Mouse (Mus musculus) midbrain, embryonic 13.5 days (tissue): ENCODE measurements around the gene Gm16253. TPM values are rescaled to one million over a fixed set of nuclear protein-coding genes. Genes with fewer than 3 reads are reported as not detected.

Experiments
- ATAC-seq: fragments of 200-750 bp; cut with Nextera tagmentation; 2 replicates; pipeline ENCODE4 v1.8.0; 2017; ENCODE audit warnings: mild to moderate bottlenecking, moderate TSS enrichment, moderate library complexity
- H3K27ac ChIP-seq: fragments of 300-500 bp; sonication (generic); 2 replicates; pipeline ENCODE4 v1.5.1; 2015; ENCODE audit warnings: inconsistent platforms, mild to moderate bottlenecking, moderate library complexity
- H3K27me3 ChIP-seq: fragments of 300-500 bp; sonication (generic); 2 replicates; pipeline ENCODE4 v1.6.1; 2015; ENCODE audit warnings: mild to moderate bottlenecking, inconsistent platforms
- H3K36me3 ChIP-seq: fragments of 300-500 bp; sonication (generic); 2 replicates; pipeline ENCODE4 v1.6.1; 2015; ENCODE audit warnings: mild to moderate bottlenecking, inconsistent platforms
- H3K4me1 ChIP-seq: fragments of 300-500 bp; sonication (generic); replicated peaks from 2 replicates; pipeline ENCODE4 v1.6.1; 2015; ENCODE audit warnings: inconsistent platforms
- H3K4me2 ChIP-seq: fragments of 300-500 bp; sonication (generic); replicated peaks from 2 replicates; pipeline ENCODE4 v1.6.1; 2015; ENCODE audit warnings: moderate library complexity, mild to moderate bottlenecking, inconsistent platforms
- H3K4me3 ChIP-seq: fragments of 300-500 bp; sonication (generic); replicated peaks from 2 replicates; pipeline ENCODE4 v1.5.1; 2015; ENCODE audit warnings: mild to moderate bottlenecking, inconsistent platforms
- H3K9ac ChIP-seq: fragments of 300-500 bp; sonication (generic); replicated peaks from 2 replicates; pipeline ENCODE4 v1.6.1; 2015; ENCODE audit warnings: mild to moderate bottlenecking, inconsistent platforms
- H3K9me3 ChIP-seq: fragments of 300-500 bp; sonication (generic); 2 replicates; pipeline ENCODE4 v1.6.1; 2016; ENCODE audit warnings: mild to moderate bottlenecking, inconsistent platforms
- WGBS: fragments of 180-500 bp; shearing (Covaris S2); methylation state at CpG from one replicate; pipeline ENCODE4 v1.1.7; 2015; 5-methylcytosine and 5-hydroxymethylcytosine counted together
- polyA plus RNA-seq: library from polyadenylated mRNA; unstranded; fragments of >200 nt; fragmentation: Nextera tagmentation; extraction: Ambion mirVana; gene quantifications from 2 replicates; pipeline ENCODE4 v1.2.1, GENCODE M21; 2015

Gm16253 gene
- polyA plus RNA-seq = 0.81 and 1.7 TPM in 2 replicates

DNA sequence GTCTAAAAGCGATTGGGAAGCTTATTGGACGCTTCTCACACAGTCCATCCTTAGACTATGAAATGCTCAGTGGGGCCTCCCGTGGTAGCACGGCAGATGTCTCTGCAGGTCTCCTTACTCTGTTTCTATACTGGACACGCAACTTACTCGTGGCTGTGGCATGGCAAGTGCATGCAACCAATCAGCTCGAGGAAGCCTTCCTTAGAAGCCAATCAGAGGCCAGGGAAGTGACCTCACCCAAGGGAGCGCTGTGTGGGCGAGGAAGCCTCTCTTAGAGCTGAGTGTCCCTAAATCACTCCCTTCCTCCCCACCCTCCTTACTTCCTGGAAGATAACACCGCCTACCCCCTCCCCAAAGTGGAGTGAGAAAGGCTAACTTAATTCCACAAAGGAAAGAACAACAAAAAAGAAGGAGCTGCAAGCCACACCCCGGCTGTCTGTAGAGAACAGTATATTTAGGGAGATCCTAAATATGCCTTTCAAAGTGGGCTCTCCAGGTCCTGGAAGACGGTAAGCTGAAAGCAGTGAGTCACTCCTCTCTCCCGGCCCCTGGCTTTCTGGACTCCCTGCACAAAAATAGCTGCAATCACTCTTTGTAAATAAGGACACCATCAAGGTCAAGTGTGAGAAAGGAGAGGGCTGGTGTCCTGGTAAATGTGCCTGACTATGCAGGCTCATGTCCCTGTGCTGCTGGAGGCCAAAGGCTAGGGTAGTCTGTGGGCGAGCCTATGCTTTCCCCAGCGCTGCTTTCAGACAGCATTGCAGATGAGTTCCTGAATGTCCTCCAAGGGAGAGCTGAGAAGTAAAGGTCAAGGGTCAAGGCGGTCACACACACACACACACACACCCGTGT lies at the start of gene Gm16253:
Gene Gm16253 (plus strand): TSS at position 295 of the 852 bp plus-strand sequence.
- Histone ChIP-seq H3K4me3 (no peak within 1 kb of the TSS; the same call in 1 of the 2 replicates), H3K27ac (peak within 1 kb of the TSS; percentile 66), H3K9ac (no peak within 1 kb of the TSS; the same call in 1 of the 2 replicates), H3K36me3 (no peaks in the 10 kb centered on the region), H3K9me3 (no peaks in the 10 kb centered on the region), H3K4me2 (peak within 1 kb of the TSS; percentile 41), H3K4me1 (peaks cover 20% of the 10 kb centered on the region), H3K27me3 (peaks cover 9% of the 10 kb centered on the region; the same call in 1 of the 2 replicates)
- 32% methylated on average over 17 of the region's 17 CpGs for WGBS
- ATAC-seq = peak; percentile 75

GRCm38 (mm10) chr3:96528506-96528905 lies 48.3 kb upstream of the Gm16253 start:
- peaks cover 9% of the 10 kb centered on the region for H3K4me1 ChIP-seq
- no peak overlapping the region for H3K9ac ChIP-seq
- no peak overlapping the region for H3K4me2 ChIP-seq
- no peak overlapping the region for H3K27ac ChIP-seq
- H3K36me3 ChIP-seq = no peaks in the 10 kb centered on the region
- 32% methylated on average over 9 of the region's 9 CpGs for WGBS
- H3K9me3 ChIP-seq = no peaks in the 10 kb centered on the region
- no peak overlapping the region for H3K4me3 ChIP-seq
- H3K27me3 ChIP-seq = peaks cover 37% of the 10 kb centered on the region
- no peak for ATAC-seq

GRCm38 (mm10) chr3:96532050-96532449 lies 44.7 kb upstream of the Gm16253 start:
- H3K4me2 ChIP-seq = no peak overlapping the region
- H3K27me3 ChIP-seq = peaks cover 22% of the 10 kb centered on the region
- WGBS = 72% methylated on average over 7 of the region's 7 CpGs
- no peak overlapping the region for H3K4me3 ChIP-seq
- H3K36me3 ChIP-seq = no peaks in the 10 kb centered on the region
- no peak for ATAC-seq
- no peak overlapping the region for H3K27ac ChIP-seq
- H3K9me3 ChIP-seq = no peaks in the 10 kb centered on the region
- H3K4me1 ChIP-seq = peaks cover 4% of the 10 kb centered on the region
- H3K9ac ChIP-seq = no peak overlapping the region

DNA sequence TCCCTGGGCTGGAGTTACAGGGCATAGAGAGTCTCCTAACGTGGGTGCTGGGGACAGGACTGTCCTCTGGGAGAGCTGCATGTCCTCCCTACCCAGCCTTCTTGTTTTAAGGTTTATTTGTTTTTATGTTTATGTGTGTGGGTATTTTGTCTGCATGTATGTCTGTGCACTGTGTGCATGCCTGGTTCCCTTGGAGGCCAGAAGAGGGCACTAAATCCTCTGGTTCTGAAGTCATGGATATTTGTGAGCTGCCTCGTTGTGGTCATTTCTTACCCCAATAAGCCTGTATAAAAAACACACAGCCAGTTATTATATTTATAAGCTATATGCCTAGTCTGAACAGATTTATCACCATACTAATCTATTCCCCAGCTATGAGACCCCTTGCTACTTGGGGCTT lies 42.5 kb upstream of the Gm16253 start:
- no peaks in the 10 kb centered on the region for H3K4me1 ChIP-seq
- no peaks in the 10 kb centered on the region; the same call in 1 of the 2 replicates for H3K27me3 ChIP-seq
- no peaks in the 10 kb centered on the region for H3K9me3 ChIP-seq
- no peak overlapping the region for H3K9ac ChIP-seq
- no peak overlapping the region for H3K4me2 ChIP-seq
- ATAC-seq = no peak
- H3K4me3 ChIP-seq = no peak overlapping the region
- no peaks in the 10 kb centered on the region for H3K36me3 ChIP-seq
- 55% methylated on average over 2 of the region's 2 CpGs for WGBS
- no peak overlapping the region for H3K27ac ChIP-seq

DNA sequence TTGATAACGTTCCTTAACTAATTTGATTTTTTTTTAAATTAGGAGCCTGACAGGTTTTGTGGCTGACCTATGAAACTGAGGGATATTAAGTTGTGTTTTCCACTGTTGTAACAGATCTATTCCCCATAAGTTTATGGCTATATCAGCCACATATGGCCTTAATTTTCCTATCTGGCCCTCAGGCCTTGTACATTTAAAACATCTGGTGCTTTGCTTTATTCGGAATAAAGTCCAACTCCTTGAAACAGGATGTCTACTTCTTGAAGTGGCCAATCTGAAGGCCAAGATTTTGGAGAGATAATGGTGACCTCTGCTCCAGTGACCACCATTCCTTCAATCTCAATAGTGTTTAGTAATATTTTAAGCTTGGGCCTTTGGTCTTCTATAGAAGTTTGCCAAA lies 37.5 kb upstream of the Gm16253 start:
- Histone ChIP-seq H3K4me1 (no peaks in the 10 kb centered on the region), H3K4me3 (no peak overlapping the region), H3K27ac (no peak overlapping the region), H3K27me3 (no peaks in the 10 kb centered on the region), H3K9me3 (no peaks in the 10 kb centered on the region), H3K9ac (no peak overlapping the region), H3K4me2 (no peak overlapping the region), H3K36me3 (no peaks in the 10 kb centered on the region)
- no peak for ATAC-seq
- 83% methylated on average over 2 of the region's 2 CpGs for WGBS

- Histone ChIP-seq H3K4me3 (no peak overlapping the region), H3K27me3 (no peaks in the 10 kb centered on the region), H3K36me3 (no peaks in the 10 kb centered on the region), H3K27ac (no peak overlapping the region), H3K9ac (no peak overlapping the region), H3K4me2 (no peak overlapping the region), H3K9me3 (no peaks in the 10 kb centered on the region), H3K4me1 (no peaks in the 10 kb centered on the region)
- ATAC-seq = no peak
- WGBS = 28% methylated on average over 6 of the region's 6 CpGs
These were observed 36.0 kb upstream of the Gm16253 start for GRCm38 (mm10) chr3:96540740-96541139.

- Histone ChIP-seq H3K36me3 (no peaks in the 10 kb centered on the region), H3K27ac (no peak overlapping the region), H3K4me3 (no peak overlapping the region), H3K4me2 (no peak overlapping the region), H3K9ac (no peak overlapping the region), H3K27me3 (0 out of 2 replicates have a peak, but pooled peaks cover 3% of the 10 kb centered on the region), H3K4me1 (no peaks in the 10 kb centered on the region), H3K9me3 (no peaks in the 10 kb centered on the region)
- WGBS = 24% methylated on average over 14 of the region's 14 CpGs
- 0 out of 2 replicates have a peak, but pooled peaks have one; percentile 34 for ATAC-seq
These were observed 35.3 kb upstream of the Gm16253 start for GRCm38 (mm10) chr3:96541328-96542078.

DNA sequence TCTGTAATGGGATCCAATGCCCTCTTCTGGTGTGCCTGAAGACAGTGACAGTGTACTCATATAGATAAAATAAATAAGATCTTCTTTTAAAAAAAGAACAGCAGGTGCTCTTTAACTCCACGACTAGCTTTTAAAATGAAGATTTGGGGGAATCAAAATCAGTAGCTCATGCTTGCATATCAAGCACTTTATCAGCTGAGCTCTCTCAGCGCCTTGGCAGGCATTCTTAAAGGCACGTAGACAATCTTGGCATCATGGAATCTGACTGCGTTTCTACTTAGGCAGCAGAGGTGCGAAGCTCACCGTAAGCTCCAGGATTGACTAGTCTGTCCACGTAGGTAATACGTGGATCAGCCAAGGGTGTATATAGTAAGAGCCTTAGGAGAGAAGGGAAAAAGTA lies 34.2 kb upstream of the Gm16253 start:
- Histone ChIP-seq H3K36me3 (no peaks in the 10 kb centered on the region), H3K4me2 (no peak overlapping the region), H3K27me3 (0 out of 2 replicates have a peak, but pooled peaks cover 3% of the 10 kb centered on the region), H3K4me3 (no peak overlapping the region), H3K27ac (no peak overlapping the region), H3K4me1 (0 out of 2 replicates have a peak, but pooled peaks cover 4% of the 10 kb centered on the region), H3K9me3 (no peaks in the 10 kb centered on the region), H3K9ac (no peak overlapping the region)
- no peak for ATAC-seq
- WGBS = 80% methylated on average over 8 of the region's 8 CpGs

DNA sequence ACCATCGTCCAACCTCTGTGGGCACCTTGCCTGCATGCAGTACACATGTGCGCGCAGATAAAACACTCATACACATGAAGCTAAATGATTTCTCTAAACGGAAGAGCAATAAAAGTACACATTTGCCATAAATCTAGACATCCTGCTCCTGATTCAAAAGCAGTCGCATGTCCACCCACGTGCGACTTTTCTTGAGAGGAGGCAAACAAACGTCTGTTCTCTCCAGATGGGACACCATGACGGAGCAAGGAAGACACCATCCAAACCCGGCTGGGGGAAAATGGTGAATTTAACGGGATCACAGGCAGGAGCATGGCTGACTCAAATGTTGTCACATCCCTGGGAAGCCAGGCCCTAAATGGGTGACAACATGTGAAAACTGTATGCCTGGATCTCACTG lies 33.4 kb upstream of the Gm16253 start:
- Histone ChIP-seq H3K9ac (no peak overlapping the region), H3K4me3 (no peak overlapping the region), H3K27ac (no peak overlapping the region), H3K36me3 (no peaks in the 10 kb centered on the region), H3K9me3 (no peaks in the 10 kb centered on the region), H3K4me2 (no peak overlapping the region), H3K27me3 (0 out of 2 replicates have a peak, but pooled peaks cover 3% of the 10 kb centered on the region), H3K4me1 (0 out of 2 replicates have a peak, but pooled peaks cover 5% of the 10 kb centered on the region)
- no peak for ATAC-seq
- WGBS = 86% methylated on average over 11 of the region's 11 CpGs

DNA sequence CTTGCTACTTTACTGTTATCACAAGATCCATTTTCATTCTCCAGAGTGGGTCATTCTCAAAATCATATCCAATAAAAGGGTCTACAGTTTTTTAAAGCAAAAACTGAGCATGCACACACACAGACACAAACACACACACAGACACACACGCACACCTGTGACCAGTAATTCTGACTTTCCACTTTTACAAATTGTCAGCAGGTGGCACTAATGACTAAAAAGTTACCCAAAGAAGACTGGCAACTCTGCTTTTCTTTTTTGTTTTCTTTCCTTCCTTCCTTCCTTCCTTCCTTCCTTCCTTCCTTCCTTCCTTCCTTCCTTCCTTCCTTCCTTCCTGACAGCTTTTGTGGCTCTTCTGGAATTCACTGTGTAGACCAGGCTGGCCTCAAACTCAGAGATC lies 31.2 kb upstream of the Gm16253 start:
- Histone ChIP-seq H3K27ac (no peak overlapping the region), H3K36me3 (no peaks in the 10 kb centered on the region), H3K4me1 (0 out of 2 replicates have a peak, but pooled peaks cover 5% of the 10 kb centered on the region), H3K27me3 (0 out of 2 replicates have a peak, but pooled peaks cover 3% of the 10 kb centered on the region), H3K9ac (no peak overlapping the region), H3K9me3 (no peaks in the 10 kb centered on the region), H3K4me3 (no peak overlapping the region), H3K4me2 (no peak overlapping the region)
- WGBS = 42% methylated on average over 1 of the region's 1 CpGs
- no peak for ATAC-seq

GRCm38 (mm10) chr3:96546880-96547279 lies 29.9 kb upstream of the Gm16253 start:
- no peak overlapping the region for H3K4me3 ChIP-seq
- ATAC-seq = no peak
- H3K36me3 ChIP-seq = no peaks in the 10 kb centered on the region
- no peak overlapping the region for H3K27ac ChIP-seq
- H3K9ac ChIP-seq = no peak overlapping the region; the same call in 1 of the 2 replicates
- H3K4me2 ChIP-seq = no peak overlapping the region
- H3K4me1 ChIP-seq = 0 out of 2 replicates have a peak, but pooled peaks cover 5% of the 10 kb centered on the region
- 37% methylated on average over 4 of the region's 4 CpGs for WGBS
- H3K9me3 ChIP-seq = no peaks in the 10 kb centered on the region
- H3K27me3 ChIP-seq = 0 out of 2 replicates have a peak, but pooled peaks cover 3% of the 10 kb centered on the region
